Mouse (Mus musculus) embryonic facial prominence, embryonic 13.5 days (tissue): ENCODE measurements at regions not wholly inside any gene's neighbourhood (a gene's known extent, or its start where the extent isn't known, plus 50 kb on each side); places are given as distances from the start of the nearest gene placed in this dataset.

Source experiments
- ATAC-seq: fragments of 200-750 bp; cut with Nextera tagmentation; 2 replicates; pipeline ENCODE4 v1.8.0; 2017; ENCODE audit warnings: low read depth; ENCODE audit not compliant: insufficient number of reproducible peaks, insufficient read depth, low FRiP score, low TSS enrichment
- H3K27ac ChIP-seq: fragments of 300-500 bp; sonication (generic); 2 replicates; pipeline ENCODE4 v1.5.1; 2015; ENCODE audit warnings: moderate library complexity, mild to moderate bottlenecking, inconsistent platforms
- H3K27me3 ChIP-seq: fragments of 300-500 bp; sonication (generic); 2 replicates; pipeline ENCODE4 v1.6.1; 2015; ENCODE audit warnings: mild to moderate bottlenecking, inconsistent platforms
- H3K36me3 ChIP-seq: fragments of 300-500 bp; sonication (generic); 2 replicates; pipeline ENCODE4 v1.6.1; 2015; ENCODE audit warnings: mild to moderate bottlenecking, inconsistent platforms
- H3K4me1 ChIP-seq: fragments of 300-500 bp; sonication (generic); 2 replicates; pipeline ENCODE4 v1.6.1; 2015; ENCODE audit warnings: inconsistent platforms
- H3K4me2 ChIP-seq: fragments of 300-500 bp; sonication (generic); 2 replicates; pipeline ENCODE4 v1.6.1; 2015; ENCODE audit warnings: moderate library complexity, mild to moderate bottlenecking, inconsistent platforms
- H3K4me3 ChIP-seq: fragments of 300-500 bp; sonication (generic); 2 replicates; pipeline ENCODE4 v1.5.1; 2015; ENCODE audit warnings: mild to moderate bottlenecking, inconsistent platforms
- H3K9ac ChIP-seq: fragments of 300-500 bp; sonication (generic); 2 replicates; pipeline ENCODE4 v1.6.1; 2015; ENCODE audit warnings: mild to moderate bottlenecking, inconsistent platforms
- H3K9me3 ChIP-seq: fragments of 300-500 bp; sonication (generic); 2 replicates; pipeline ENCODE4 v1.6.1; 2016; ENCODE audit warnings: inconsistent platforms
- WGBS: fragments of 180-500 bp; shearing (Covaris S2); methylation state at CpG from one replicate; pipeline ENCODE4 v1.1.7; 2015; ENCODE audit warnings: mixed read lengths; 5-methylcytosine and 5-hydroxymethylcytosine counted together

- Histone ChIP-seq H3K27me3 (no peaks in the 10 kb centered on the region), H3K27ac (no peak overlapping the region), H3K4me1 (0 out of 2 replicates have a peak, but pooled peaks cover 5% of the 10 kb centered on the region), H3K9ac (no peak overlapping the region), H3K4me2 (no peak overlapping the region), H3K4me3 (no peak overlapping the region), H3K36me3 (no peaks in the 10 kb centered on the region), H3K9me3 (no peaks in the 10 kb centered on the region)
- ATAC-seq: no peak
- WGBS: 37% methylated on average over 3 of the region's 3 CpGs
Measured at GRCm38 (mm10) chr4:88959621-88960020, 79.6 kb upstream of the Ifne start.

GRCm38 (mm10) chr4:88956605-88957004, 76.6 kb upstream of the Ifne start:
- Histone ChIP-seq H3K27me3 (no peaks in the 10 kb centered on the region), H3K27ac (no peak overlapping the region), H3K9me3 (no peaks in the 10 kb centered on the region), H3K4me3 (no peak overlapping the region), H3K36me3 (no peaks in the 10 kb centered on the region), H3K9ac (no peak overlapping the region), H3K4me1 (0 out of 2 replicates have a peak, but pooled peaks cover 5% of the 10 kb centered on the region), H3K4me2 (no peak overlapping the region)
- no peak for ATAC-seq
- WGBS: 65% methylated on average over 4 of the region's 4 CpGs

DNA sequence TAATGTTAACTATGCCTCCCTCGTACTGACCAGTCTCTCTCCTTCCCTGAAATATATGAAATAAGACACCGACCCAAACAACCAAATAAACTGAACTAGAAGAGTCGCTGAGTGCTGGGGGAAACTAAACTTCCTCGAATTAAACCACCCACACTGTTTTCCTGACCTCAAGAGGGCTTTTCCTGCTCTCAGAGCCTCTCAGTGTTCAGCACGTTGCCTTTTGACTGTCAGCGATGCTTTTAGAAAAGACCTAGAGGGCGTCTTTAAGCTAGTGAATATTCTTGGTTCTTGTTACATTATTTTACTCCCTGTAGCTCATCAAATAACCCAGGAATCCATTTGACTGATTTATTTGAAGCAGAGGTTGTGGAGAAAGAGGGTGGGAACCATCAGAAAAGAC, 76.2 kb upstream of the Ifne start:
- no peak overlapping the region for H3K9ac ChIP-seq
- WGBS: 10% methylated on average over 7 of the region's 7 CpGs
- H3K4me2 ChIP-seq: no peak overlapping the region
- H3K36me3 ChIP-seq: no peaks in the 10 kb centered on the region
- H3K4me1 ChIP-seq: 0 out of 2 replicates have a peak, but pooled peaks cover 5% of the 10 kb centered on the region
- no peaks in the 10 kb centered on the region for H3K9me3 ChIP-seq
- H3K27me3 ChIP-seq: no peaks in the 10 kb centered on the region
- H3K27ac ChIP-seq: no peak overlapping the region
- H3K4me3 ChIP-seq: no peak overlapping the region
- no peak for ATAC-seq

- Histone ChIP-seq H3K36me3 (no peaks in the 10 kb centered on the region), H3K4me1 (0 out of 2 replicates have a peak, but pooled peaks cover 5% of the 10 kb centered on the region), H3K9me3 (no peaks in the 10 kb centered on the region), H3K27me3 (no peaks in the 10 kb centered on the region), H3K4me2 (no peak overlapping the region), H3K4me3 (no peak overlapping the region), H3K27ac (no peak overlapping the region), H3K9ac (no peak overlapping the region)
- ATAC-seq: no peak
- 80% methylated on average over 7 of the region's 7 CpGs for WGBS
Measured at GRCm38 (mm10) chr4:88955571-88955970, 75.6 kb upstream of the Ifne start.

- Histone ChIP-seq H3K36me3 (no peaks in the 10 kb centered on the region), H3K9ac (no peak overlapping the region)
Measured at GRCm38 (mm10) chr4:88954045-88954444, 74.0 kb upstream of the Ifne start.

GRCm38 (mm10) chr4:88951034-88951336, 71.0 kb upstream of the Ifne start:
- no peak overlapping the region for H3K27ac ChIP-seq
- WGBS: 66% methylated on average over 1 of the region's 1 CpGs
- no peak for ATAC-seq

More at GRCm38 (mm10) chr4:88954045-88954444, 74.0 kb upstream of the Ifne start:
- 0 out of 2 replicates have a peak, but pooled peaks cover 5% of the 10 kb centered on the region for H3K4me1 ChIP-seq
- no peak overlapping the region for H3K4me2 ChIP-seq
- H3K27me3 ChIP-seq: no peaks in the 10 kb centered on the region
- 86% methylated on average over 3 of the region's 3 CpGs for WGBS
- no peak overlapping the region for H3K27ac ChIP-seq
- no peak overlapping the region for H3K4me3 ChIP-seq
- no peak for ATAC-seq
- H3K9me3 ChIP-seq: no peaks in the 10 kb centered on the region

DNA sequence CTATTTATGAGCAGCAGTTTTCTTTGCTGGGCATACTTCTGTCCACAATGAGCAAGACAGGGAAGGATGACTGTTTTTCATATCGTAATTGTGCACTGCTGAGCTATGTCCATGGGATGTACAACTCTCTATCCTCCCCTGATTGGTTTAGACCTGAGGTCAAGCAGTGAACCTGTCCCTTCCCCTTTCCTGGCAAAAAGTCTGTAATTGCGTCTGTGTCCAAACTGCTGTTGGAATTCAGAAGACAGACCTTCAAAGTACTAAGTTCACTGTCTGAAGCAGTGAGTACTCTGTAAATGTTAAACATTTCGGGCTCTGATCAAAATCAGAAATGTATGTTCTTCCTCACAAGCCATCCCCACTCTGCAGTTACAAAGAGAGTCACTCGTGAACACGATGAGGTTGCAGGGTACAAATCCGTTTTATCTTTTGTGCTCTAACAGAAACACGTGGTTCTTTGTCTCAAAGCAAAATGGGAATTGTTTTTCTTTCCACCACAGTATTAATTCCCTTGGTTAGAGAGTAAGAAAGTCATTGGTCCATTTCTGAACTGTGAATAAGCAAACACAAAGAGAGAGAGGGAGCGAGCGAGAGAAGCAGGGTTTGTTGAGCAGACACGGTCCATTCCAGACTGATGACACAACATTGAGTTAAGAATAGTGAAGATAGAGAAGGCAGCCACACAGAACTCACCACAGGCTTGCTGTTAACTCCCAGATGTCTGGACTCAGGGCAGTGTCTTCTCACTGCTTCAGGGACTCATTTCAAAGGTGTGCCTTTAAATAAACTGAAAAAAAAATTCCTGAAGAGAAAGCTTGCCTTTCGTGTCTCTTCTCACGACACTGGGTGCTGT, 70.4 kb upstream of the Ifne start:
- H3K4me3 ChIP-seq: no peak overlapping the region
- ATAC-seq: no peak
- no peaks in the 10 kb centered on the region for H3K36me3 ChIP-seq
- no peak overlapping the region for H3K4me2 ChIP-seq
- WGBS: 63% methylated on average over 12 of the region's 12 CpGs
- H3K27ac ChIP-seq: no peak overlapping the region
- H3K4me1 ChIP-seq: no peaks in the 10 kb centered on the region
- H3K9me3 ChIP-seq: no peaks in the 10 kb centered on the region
- no peak overlapping the region for H3K9ac ChIP-seq
- no peaks in the 10 kb centered on the region for H3K27me3 ChIP-seq

More at GRCm38 (mm10) chr4:88951034-88951336, 71.0 kb upstream of the Ifne start:
- Histone ChIP-seq H3K4me1 (0 out of 2 replicates have a peak, but pooled peaks cover under 1% of the 10 kb centered on the region), H3K9ac (no peak overlapping the region), H3K4me3 (no peak overlapping the region), H3K27me3 (no peaks in the 10 kb centered on the region), H3K4me2 (no peak overlapping the region), H3K36me3 (no peaks in the 10 kb centered on the region), H3K9me3 (no peaks in the 10 kb centered on the region)

DNA sequence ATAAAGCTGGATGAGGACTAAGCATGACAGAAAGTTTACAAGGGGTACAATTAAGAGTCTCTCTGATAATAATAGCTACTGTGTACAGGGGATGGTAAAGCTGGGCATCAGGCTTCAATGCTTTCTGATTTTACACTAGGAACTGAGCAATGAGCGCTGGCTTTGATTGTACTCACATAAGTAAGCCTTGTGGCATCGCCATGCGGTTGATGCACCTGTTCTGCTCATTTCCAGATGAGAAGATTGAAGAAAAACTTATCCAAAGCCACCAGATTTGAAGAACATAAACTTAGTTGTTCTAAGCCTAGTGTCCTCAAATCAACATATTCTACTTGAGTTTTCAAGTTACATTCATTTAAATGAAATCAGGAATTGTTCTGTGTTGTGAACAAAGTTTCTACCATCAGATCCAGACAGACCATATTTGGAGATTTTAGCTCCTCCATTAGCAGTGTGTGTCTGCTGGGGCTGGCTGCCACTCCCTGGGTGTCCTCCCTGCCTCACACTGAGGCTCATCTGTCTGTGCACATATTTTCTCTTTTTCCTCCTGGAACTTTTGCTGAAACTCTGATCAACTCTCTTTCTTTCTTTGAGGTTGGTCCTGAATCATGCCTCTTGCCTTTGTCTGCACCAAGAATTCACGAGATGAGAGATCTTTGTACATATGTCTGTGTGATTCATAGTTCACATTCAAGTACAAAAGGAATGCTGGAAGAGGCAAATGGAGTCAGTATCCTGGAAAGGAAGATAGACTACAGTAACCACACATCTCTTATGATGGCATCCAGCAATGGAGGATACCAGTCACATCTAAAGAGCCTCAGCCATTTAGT, 68.2 kb upstream of the Ifne start:
- WGBS: 81% methylated on average over 4 of the region's 4 CpGs

DNA sequence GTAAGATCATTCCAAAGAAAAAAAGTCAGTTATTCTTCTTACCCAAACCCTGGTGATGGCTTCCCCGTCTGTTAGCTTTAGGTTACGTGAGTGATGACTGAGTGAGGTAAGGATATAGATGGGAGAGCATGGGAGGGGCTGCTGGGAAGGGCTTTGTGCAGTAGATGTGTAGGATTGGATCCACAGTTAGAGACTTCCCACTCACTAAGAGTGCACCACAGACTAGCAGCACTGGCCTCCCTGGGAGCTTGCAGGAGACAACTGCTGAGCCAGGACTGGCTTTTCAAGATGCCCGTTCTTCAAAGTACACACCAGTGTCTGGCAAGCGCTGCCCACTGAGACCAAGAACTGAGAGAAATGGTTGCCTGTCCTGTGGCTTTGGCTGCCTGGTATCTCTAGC, 62.0 kb upstream of the Ifne start:
- 73% methylated on average over 4 of the region's 4 CpGs for WGBS
- Histone ChIP-seq H3K27me3 (peaks cover 27% of the 10 kb centered on the region), H3K9me3 (no peaks in the 10 kb centered on the region), H3K36me3 (no peaks in the 10 kb centered on the region), H3K4me1 (0 out of 2 replicates have a peak, but pooled peaks cover 4% of the 10 kb centered on the region), H3K27ac (no peak overlapping the region), H3K9ac (no peak overlapping the region), H3K4me3 (no peak overlapping the region), H3K4me2 (no peak overlapping the region)
- ATAC-seq: no peak

More for the DNA sequence above, 68.2 kb upstream of the Ifne start:
- no peak overlapping the region for H3K9ac ChIP-seq
- H3K27me3 ChIP-seq: no peaks in the 10 kb centered on the region
- H3K4me1 ChIP-seq: no peaks in the 10 kb centered on the region
- no peak overlapping the region for H3K27ac ChIP-seq
- ATAC-seq: no peak
- no peaks in the 10 kb centered on the region for H3K36me3 ChIP-seq
- no peak overlapping the region for H3K4me3 ChIP-seq
- no peaks in the 10 kb centered on the region for H3K9me3 ChIP-seq
- no peak overlapping the region for H3K4me2 ChIP-seq

DNA sequence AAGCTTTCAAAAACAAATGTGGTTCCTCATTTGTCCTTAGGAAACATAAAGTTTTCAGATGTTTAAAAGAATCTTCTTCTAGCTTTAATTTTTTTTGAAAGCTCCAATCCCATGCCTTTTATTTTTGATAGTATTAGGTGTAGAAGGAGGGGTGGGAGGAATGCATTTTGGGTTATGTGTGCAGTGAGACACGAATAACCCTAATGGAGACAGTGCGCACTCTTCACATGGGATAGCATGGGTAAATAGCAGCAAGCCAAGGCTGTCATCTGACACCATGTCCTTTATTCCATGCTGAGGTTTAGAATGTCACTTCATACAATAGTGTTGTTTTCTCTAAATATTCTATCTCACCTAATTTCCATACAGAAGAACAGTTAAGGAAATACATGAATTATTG, 60.7 kb upstream of the Ifne start:
- no peak overlapping the region for H3K4me2 ChIP-seq
- 0 out of 2 replicates have a peak, but pooled peaks cover 4% of the 10 kb centered on the region for H3K4me1 ChIP-seq
- H3K4me3 ChIP-seq: no peak overlapping the region
- no peaks in the 10 kb centered on the region for H3K36me3 ChIP-seq
- no peak for ATAC-seq
- peaks cover 33% of the 10 kb centered on the region for H3K27me3 ChIP-seq
- H3K9ac ChIP-seq: no peak overlapping the region
- H3K9me3 ChIP-seq: no peaks in the 10 kb centered on the region
- WGBS: 66% methylated on average over 2 of the region's 2 CpGs
- H3K27ac ChIP-seq: no peak overlapping the region

- H3K4me3 ChIP-seq: no peak overlapping the region
- H3K27me3 ChIP-seq: peaks cover 41% of the 10 kb centered on the region
- H3K4me2 ChIP-seq: no peak overlapping the region
- 0 out of 2 replicates have a peak, but pooled peaks cover 4% of the 10 kb centered on the region for H3K4me1 ChIP-seq
- H3K27ac ChIP-seq: no peak overlapping the region
- WGBS: 73% methylated on average over 4 of the region's 4 CpGs
- no peak for ATAC-seq
- no peaks in the 10 kb centered on the region for H3K36me3 ChIP-seq
- H3K9ac ChIP-seq: no peak overlapping the region
- H3K9me3 ChIP-seq: no peaks in the 10 kb centered on the region
Measured at GRCm38 (mm10) chr4:88939397-88939796, 59.4 kb upstream of the Ifne start.
